Mouse (Mus musculus): ENCODE results near the gene Crnkl1.

Crnkl1 gene

DNA sequence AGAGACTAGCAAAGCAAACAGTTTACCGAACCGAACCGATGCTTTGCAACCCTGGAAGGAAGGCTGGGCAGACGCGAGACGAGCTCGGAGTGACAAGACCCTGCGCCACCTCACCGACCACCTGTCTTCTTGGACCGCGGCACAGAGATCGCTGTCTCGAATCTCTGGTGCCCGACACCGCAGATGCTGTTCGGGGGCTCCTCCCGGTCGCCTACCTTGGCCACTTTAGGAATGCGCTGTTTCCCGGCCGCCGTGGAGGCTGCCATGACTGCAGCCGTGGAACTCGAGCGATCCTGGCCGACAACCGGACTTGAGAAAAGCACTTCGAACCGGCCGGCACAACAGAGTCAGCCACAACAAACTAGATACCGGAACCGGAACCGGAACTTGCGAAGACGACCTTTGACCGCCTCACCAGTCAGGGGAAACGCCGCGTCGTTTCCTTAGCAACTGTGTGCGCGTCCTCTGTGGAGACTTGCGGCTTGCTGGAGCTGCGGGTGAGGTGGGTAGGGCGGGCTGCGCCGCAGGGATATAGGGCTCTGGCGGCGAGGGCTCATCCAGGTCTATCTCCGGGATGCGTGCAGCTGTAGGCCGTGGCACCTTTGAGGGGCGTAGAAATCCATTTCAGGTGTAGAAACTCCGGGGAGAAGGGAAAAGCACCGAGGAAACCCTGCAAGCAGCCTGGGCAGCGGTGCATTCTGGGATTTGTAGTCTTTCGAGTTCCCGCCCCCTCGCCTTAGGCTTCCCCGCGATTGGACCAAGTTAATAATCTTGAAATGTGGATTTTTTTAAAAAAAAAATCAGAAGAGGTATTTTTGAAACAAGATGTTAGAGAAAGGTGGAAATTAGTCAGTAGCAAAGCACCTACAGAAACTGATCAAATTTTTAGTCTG lies at the start of gene Crnkl1, which contains the start of gene Cfap61:
TSS of gene Crnkl1 (minus strand) at position 676 of the 893 bp plus-strand sequence.
TSS of gene Cfap61 (plus strand) at position 446 of the 893 bp plus-strand sequence.
- CTCF ChIA-PET = no interaction called here

DNA sequence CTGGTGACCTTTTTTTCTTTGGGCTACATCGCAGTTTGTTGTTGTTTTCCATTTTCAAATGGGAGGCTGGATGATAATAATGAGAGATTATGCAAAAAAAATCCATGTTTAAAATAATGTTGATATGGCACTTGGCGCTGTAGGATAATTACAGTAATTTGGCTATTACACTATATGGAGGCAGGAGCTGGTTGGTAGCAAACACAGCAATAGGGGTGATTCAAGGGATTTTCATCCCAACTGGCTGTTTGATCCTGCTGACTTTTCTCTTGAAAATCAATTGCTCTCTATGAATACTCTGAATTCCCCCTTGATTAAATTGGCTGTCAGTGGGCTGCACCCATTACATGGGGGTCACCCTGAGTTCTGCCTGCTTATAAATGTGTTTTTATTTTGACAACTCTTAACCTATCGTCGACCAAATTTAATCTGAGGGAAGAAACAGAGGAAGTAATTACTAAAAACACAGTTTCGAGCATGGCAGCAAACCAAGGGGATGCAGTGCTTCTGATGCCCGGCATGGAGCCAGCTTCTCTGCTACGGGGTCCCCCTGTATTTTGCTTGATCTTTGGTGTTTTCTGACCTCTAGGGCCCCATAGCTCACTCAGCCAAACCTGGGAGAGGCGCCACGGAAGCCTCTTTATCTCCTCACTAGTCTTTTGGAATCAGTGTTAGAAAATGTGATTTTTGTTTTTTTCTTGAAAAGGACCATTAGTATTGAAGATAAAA lies 47.7 kb upstream of the Crnkl1 start:
- CTCF ChIA-PET = no interaction called here

DNA sequence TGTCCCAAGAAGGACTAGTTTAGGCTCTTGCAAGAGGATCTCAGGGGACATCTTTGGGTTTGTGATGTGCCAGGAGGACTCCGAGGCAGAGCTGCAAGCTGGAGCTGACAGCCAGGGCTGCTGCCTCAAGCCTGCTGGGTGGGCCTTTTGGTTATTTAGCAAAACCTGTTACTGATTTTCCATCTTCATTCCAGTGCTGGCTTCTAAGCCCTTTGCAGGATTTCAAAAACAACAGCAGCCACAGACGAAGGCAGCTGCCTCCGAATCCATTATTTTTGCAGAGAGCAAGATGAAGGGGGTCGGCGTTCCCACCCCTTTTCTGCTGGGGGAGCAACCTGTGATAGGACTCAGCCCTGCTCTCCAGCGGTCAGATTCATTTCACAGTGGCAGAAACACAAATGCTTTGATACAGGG lies 46.9 kb upstream of the Crnkl1 start:
- CTCF ChIA-PET = no interaction called here

DNA sequence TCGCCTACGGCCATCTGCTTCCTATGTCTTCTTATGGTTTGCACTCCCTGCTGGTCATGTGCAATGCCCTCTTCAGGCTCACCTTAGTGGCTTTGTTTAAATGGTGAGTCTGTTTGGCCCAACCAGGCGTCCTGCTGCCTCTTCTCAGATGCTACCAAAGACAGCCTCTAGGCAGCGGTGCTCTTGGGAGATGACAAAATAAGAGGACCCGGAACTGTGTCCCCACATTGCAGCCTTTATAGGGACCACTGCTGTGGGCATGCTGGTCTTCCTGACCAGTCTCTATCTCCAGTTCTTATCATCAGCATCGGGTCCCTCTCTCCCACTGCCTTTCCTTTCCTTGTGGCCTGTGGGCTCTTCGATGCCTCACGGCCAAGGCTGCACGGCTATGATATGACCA lies 46.1 kb upstream of the Crnkl1 start:
- CTCF ChIA-PET = no interaction called here

DNA sequence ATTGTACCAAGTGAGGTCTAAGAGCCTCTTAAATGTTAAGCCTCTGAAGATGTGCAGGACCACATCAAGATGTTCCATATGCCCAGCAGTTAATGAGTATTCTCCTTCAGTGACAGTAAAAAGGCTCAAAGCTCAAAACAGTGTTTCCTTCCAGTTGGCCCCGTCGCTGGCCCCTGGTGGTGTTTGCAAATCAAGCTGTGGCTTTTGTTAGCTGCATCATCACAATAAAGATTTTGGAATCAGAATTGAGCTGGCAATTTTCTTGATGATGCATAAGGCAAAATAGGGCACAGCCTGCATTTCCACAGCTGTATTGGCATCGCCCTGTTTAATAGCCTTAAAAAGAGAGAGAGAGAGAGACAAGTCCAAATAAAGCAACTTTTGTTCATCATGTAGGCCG lies 44.8 kb upstream of the Crnkl1 start:
- CTCF ChIA-PET = no interaction called here

DNA sequence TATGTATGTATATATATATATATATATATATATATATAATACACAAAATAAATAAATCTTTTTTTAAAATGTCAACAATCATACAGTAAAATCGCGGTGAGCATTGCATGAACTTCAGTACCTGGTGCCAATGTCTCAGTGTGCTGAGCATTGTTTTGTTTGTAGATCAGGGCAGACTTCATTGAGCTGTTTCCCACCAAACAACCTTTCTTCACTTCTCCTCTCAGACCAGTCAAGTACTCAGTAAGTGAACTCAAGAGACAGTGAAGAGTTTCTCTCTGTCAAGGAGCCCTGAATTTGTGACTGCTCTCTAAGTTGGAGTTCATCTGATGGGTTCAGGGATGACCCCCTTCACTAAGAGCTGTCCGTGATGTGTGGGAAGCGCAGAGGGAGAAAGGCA lies 37.8 kb upstream of the Crnkl1 start:
- CTCF ChIA-PET = no interaction called here

DNA sequence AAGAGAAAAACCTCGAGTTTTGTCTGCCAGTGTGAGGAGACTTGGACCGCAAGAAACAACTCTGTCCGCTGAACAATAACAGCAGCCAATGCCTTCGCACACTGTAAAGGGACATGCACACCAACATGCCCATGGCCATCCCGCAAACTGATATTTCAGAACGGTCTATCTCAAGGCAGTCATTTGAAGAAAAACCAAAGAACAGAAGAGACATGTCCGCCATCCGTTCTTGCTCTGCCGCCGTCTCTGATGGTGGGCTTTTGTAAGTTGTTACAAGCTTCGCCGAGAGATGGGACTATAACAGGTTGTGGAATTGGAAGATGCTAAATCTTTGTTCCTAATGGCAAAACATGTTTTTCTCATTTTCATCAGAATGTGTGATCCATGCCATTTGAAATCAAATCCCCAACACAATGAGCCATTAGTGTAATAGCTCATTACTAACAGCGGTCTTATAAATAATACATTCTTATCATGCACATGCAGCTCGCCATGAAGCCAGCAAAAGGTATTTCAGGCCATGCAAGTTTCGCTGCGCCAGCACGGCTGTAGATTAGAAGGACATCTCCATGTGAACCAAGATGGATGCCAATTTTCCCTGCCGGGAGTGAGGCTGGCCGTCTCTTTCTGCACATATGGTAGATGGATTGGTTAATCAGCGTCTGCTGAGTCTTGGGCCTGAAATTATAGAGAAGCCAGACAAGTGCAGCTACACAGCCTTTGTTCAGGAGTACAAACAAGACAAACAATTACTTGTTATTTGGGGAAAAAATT lies 36.6 kb upstream of the Crnkl1 start:
- CTCF ChIA-PET = no interaction called here

DNA sequence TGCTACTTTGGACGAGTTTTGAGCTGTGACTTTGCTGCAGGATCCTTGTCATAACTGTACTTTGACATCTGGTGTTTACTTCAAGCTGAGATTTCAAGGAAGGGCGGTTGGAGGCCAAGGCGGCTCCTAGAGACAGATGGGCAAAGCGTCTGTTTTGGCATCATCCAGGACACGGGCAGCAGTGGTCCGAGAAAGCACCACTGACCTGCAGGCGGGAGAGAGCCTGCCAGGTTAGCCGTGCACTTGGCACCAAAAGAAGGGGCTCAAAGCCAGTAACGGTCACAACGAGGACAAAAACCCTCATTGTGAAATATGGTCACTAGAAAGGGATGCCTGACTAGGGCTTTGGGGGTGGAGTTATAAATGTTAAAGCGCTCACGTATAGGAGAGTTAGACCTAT lies 35.9 kb upstream of the Crnkl1 start:
- CTCF ChIA-PET = no interaction called here

DNA sequence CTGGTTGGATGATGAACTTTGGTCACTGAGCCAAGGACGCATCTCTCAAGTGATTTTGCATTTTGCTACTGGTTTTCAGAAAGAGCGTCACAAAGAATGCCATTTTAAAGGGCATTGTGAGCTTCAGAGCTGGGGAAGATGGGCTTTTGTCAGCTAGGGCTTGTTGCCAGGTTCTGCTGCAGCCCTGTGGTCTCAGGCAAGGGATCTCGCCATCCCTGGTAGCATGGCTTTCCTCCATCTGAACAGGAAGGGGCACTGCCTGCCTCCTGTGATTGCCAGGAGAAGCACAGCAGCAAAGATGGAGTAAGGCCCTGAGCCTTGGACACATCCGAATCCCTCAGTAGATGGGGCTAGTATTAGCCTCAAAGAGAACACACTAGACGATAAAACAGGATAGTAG lies 27.0 kb upstream of the Crnkl1 start:
- CTCF ChIA-PET = no interaction called here

DNA sequence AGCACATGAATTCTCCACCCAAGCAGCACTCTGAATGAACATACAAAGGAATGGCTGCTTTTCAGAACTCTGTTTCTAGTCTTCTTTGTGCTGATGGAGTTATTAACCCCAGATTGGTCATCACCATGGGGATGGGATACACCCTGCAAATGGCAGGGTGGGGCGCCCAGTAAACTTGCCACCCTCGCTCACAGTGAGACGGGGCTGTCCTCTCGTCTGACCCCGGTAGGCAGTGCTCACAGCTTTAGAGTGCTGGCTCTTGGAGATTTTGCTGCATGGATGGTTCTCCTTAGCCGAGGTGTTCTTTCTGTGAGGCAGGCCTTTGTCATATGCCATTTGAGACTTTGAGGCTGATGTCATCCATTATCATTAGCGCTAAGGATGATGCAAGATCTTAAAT lies 23.7 kb upstream of the Crnkl1 start:
- CTCF ChIA-PET = no interaction called here

DNA sequence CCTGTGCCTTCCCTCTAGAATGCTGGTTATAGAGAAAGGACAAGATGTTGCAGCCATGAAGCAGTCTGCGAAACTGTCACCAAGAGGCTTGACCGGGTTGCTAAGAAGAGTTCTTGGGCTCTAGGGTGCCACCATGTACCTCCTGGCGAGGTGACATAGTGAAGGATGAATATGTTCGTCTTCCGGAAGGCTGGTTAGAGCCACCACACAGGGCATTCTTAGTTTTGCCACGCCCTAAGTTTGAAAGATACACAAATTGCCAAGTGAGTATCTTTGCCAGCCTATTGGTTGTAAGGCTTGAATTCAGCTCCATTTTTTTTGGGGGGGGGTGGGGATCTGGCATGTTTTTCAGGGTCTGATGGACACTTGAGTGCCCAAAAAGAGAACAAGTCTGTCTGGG lies 23.3 kb upstream of the Crnkl1 start:
- CTCF ChIA-PET = interaction anchor here (0.6 to 0.7 kb wide), 3 partner anchors 32 to 472 kb away, joined by 3 to 8 read pairs (median 4); no protein-coding TSS in a partner anchor

DNA sequence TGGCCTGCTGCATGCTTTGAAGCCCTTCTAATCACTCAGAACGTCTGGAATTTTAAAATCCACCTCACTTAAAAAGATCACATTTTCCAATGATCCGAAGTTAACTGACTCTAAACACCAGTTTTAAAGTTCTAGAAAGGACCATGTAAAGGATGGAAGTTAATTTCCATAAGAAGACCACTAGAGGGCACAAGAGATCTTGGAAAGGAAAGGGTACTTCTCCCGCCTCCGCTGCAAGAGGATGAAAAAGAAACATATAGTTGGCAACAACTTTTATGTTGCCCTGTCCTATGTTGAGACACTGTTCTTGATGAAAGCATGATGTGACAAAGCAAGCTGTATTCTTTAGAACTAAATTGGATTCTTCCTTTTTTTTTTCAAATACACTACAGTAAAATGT lies 22.6 kb upstream of the Crnkl1 start:
- CTCF ChIA-PET = interaction anchor here (0.6 to 0.7 kb wide), 2 partner anchors 32 to 473 kb away, joined by 3 to 8 read pairs; no protein-coding TSS in a partner anchor

DNA sequence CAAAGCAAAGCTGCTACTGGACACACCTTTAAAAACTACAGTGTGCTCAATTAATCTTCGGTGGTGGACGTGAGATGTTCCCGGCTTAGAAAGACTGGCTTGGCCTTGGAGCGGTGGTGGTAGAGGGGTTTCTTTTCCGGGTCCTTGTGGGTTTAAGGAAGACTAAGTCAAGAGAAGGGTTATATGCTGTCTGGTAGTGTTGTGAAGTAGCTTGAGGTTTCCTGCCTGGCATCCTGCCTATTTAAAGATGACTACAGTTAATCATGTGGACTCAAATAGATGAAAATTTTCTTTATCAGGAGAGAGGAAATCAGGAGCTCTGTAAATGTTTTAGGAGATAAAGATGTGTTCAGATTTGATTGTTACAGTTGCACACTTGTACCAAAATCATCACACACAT lies 21.5 kb upstream of the Crnkl1 start:
- CTCF ChIA-PET = no interaction called here

DNA sequence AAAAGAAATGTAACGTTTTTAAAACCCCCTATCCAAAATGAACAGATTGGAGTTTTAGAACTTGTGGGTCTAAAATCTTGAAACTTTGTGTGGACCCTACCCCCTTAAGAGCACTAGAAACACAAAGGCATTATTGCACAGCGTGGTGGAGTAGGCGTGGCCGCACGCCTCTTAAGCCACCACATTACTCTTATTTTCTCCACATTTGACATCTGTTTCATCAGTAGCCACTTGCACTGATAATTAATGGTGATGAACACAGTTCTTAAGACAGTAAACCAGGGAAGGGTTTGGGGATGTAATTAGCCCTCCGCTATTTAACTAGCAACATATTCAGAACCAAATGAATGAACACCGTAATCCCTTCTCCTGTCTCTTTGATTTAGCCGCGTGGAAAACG lies 21.0 kb upstream of the Crnkl1 start:
- CTCF ChIA-PET = no interaction called here

DNA sequence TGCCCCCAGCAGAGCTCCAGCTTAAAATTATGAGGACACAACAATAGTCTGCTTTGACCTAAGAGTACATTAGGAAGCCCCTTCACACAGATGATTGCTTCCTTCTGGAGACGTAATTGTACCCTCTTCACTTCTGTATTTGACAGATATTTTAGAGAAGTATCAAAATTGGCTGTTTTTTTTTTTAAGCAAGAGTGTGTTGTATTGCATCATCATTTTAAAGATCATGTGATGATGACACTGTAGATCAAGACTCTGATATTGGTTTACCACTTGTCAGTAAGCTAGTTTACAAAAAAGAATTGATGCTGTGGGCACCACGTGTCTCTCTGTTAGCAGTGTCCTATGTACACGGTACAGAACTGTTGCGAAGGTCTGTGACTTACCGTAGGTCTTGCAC lies 17.9 kb upstream of the Crnkl1 start:
- CTCF ChIA-PET = interaction anchor here (0.6 kb wide), 1 partner anchor 365 kb away, joined by 4 read pairs; no protein-coding TSS in a partner anchor

DNA sequence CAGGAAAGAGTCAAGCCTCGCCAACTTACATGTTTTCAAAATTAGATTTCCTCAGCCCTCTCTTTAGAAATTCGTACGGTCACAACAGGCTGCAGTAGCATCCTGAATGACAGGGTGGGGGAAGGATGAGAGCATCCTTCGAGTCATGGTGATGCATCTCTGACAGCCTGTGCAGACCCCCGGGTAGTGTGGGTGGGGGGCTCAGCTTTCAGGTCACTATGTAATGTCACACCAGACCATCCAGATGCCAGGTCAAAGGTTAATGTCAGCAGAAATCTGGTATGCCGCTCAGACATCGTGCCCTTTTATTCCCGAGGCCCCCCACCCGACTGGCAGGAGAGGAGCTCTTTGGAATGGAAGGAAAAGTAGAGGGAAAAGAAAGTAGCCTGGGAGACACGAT lies 15.4 kb upstream of the Crnkl1 start:
- CTCF ChIA-PET = no interaction called here

DNA sequence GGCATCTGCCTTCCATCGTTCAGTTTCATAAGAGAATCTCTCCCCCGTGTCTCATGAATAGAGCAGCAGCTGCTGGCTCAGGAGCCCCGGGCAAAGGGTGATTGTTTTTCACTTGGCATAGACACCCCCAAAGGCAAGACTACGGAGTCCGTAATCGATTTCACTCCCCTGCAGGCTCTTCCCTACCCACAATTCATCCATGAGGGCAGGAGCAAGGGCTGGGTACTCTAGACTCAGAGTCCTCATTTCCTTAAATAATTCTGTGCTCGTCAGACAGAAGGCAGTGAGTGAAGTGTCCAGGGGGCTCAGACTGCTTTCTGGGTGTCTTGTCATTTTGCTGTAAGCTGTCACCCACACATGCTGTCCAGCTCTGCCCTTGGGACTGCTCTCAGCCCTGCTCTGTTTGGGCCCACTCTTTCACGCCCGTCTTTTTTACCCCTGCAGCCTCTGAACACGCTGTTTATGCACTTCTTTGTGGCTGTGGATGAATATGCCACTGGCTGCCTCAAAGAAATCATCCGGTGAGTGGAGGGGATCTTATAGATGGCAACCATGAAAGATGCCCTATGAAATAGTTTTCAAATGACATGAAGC lies 14.8 kb upstream of the Crnkl1 start:
- CTCF ChIA-PET = no interaction called here

DNA sequence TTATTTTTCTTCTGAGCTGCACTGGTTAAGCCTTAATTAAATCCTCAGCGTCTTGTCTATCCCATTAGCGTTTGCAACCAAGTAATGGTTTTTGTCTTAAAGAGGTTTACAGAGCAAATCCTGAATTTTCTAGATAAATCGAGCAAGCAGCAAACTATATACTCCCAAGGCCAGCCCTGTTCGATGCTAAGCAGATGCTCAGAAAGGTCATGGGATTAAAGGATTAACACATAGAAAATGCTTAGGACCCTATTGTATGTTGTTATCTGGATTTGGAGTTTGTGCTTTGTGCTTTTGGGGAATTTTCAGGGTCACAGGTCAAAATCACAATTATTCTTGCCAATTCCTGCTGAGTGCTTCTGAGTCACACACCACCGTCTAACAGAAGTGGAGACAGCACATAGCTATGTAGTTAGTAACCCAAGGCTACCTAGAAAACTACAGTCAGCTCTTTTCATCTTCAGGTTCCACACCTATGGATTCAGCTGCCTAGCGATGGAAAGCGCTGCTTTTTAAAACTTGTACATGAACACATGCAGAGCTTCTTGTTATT lies 13.7 kb upstream of the Crnkl1 start:
- CTCF ChIA-PET = no interaction called here

DNA sequence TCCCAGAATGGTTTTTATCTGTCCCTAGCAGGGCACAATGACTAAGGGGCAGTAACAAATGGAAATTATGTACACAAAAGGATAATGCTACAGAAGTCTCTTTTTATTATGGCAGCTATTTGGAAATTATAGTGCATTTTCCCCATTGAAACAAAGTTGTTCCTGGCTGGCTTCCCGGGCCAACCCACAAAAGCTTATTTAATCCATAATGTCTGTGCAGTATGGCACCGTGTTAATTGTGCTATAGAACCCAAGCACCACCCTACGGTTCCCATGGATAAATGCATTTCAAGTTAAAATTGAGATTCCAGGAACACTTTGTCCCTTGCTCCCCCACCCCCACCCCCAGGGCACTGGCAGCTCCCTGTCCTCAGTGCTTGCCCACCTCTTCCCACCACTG lies 9.5 kb upstream of the Crnkl1 start:
- CTCF ChIA-PET = no interaction called here

DNA sequence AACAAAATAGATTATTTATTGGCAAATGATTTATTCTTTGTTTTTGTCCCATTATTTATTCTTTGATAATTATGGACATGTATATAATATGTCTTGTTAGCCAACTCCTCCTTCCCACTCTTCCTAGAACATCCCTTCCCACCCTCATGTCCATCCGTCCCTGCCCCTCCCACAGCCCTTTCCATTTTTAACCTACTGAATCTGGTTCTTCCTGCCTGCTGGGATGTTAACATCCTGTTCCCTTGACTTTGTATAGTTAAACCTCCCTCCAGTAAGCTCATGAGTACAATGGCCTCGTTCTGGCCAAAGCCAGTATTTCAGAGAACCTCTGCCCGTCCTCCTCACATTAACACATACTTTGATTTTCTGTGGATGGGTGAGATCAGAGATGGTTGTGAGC lies 6.6 kb upstream of the Crnkl1 start:
- CTCF ChIA-PET = no interaction called here

DNA sequence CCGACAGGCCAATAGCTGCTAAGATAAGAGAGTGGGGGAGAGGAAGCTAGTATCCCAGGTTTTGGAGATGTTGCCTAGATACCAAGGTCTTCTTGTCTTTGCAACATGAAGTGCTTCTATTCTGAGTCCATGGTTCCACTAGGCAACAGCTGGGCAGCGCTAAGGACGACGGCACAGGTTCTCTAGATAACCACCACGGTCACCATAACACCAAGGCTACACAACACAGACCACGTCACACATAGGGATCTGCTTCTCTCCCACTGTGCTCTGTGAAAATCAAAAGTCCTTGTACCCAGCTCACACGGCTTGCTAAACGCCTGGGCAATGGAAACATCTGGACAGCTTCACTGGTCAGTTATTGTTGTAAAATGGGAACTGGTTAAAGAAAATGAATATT lies 2.2 kb upstream of the Crnkl1 start:
- CTCF ChIA-PET = no interaction called here

Measured in spleen, embryonic (tissue).